Mouse (Mus musculus) heart, postnatal 25 days (tissue): Measurements from ENCODE around the gene Arntl. TPM values are rescaled to one million over a fixed set of nuclear protein-coding genes. Genes with fewer than 3 reads are reported as not detected.
"Not testable (repeated sequence)": the region's sequence is repeated elsewhere in the genome, so short reads cannot be mapped to it uniquely, and the experiment has no call there.

Experiments
- DNase-seq: peaks from one replicate; pipeline ENCODE4 v3.0.0; 2022; ENCODE audit warnings: low spot score
- intact Hi-C: fragments of 180-260 bp; cut with DNase I; formaldehyde crosslinking; loops from one replicate; pipeline ENCODE4 v1.15.1; 2025
- total RNA-seq, 2 experiments: library from RNA; stranded (reverse); gene quantifications; 2 replicates each; pipeline ENCODE4 v1.2.3; 2021

Arntl gene
- total RNA-seq, 2 experiments from 2014 or later: 3.4 to 23.9 TPM

GRCm38 (mm10) chr7:113247167-113247566 is 39.9 kb downstream of the Arntl start:
- intact Hi-C loops: loop anchor here (5.0 kb wide), 1 partner anchor 40 kb away; the partner anchor contains the start of gene Arntl
- DNase-seq: no peak

- intact Hi-C loops: loop anchor here (5.0 kb wide), 1 partner anchor 42 kb away; the partner anchor contains the start of gene Arntl
Observed at GRCm38 (mm10) chr7:113249134-113249825, 42.0 kb downstream of the Arntl start.

GRCm38 (mm10) chr7:113250433-113250991 is 43.2 kb downstream of the Arntl start:
- DNase-seq: no peak
- intact Hi-C loops: loop anchor here (1.0 kb wide), 1 partner anchor 107 kb away; no protein-coding TSS in a partner anchor

More at GRCm38 (mm10) chr7:113249134-113249825, 42.0 kb downstream of the Arntl start:
- no peak for DNase-seq

- intact Hi-C loops: no loop called here
- no peak for DNase-seq
Observed at GRCm38 (mm10) chr7:113251001-113251400, 43.7 kb downstream of the Arntl start.

GRCm38 (mm10) chr7:113251554-113251953 is 44.3 kb downstream of the Arntl start:
- DNase-seq: no peak
- intact Hi-C loops: no loop called here

GRCm38 (mm10) chr7:113253777-113254405 is 46.6 kb downstream of the Arntl start:
- intact Hi-C loops: loop anchor here (2.0 kb wide), 2 partner anchors 15 to 111 kb away; no protein-coding TSS in a partner anchor
- no peak for DNase-seq

GRCm38 (mm10) chr7:113256046-113256445 is 48.8 kb downstream of the Arntl start:
- intact Hi-C loops: no loop called here
- DNase-seq: no peak

- intact Hi-C loops: no loop called here
- no peak for DNase-seq
Observed at GRCm38 (mm10) chr7:113258430-113258829, 51.2 kb downstream of the Arntl start.

GRCm38 (mm10) chr7:113260321-113261167 is 53.3 kb downstream of the Arntl start:
- intact Hi-C loops: loop anchor here (10.0 kb wide), 1 partner anchor 886 kb away; no protein-coding TSS in a partner anchor
- no peak for DNase-seq

- intact Hi-C loops: loop anchor here (10.0 kb wide), 1 partner anchor 887 kb away; no protein-coding TSS in a partner anchor
- no peak for DNase-seq
Observed at GRCm38 (mm10) chr7:113261690-113262089, 54.4 kb downstream of the Arntl start.

GRCm38 (mm10) chr7:113262510-113263467 is 55.5 kb downstream of the Arntl start:
- DNase-seq: not testable (repeated sequence)
- intact Hi-C loops: loop anchor here (10.0 kb wide), 1 partner anchor 888 kb away; no protein-coding TSS in a partner anchor

- no peak for DNase-seq
- intact Hi-C loops: loop anchor here (10.0 kb wide), 1 partner anchor 889 kb away; no protein-coding TSS in a partner anchor
Observed at GRCm38 (mm10) chr7:113263990-113264389, 56.7 kb downstream of the Arntl start.

- intact Hi-C loops: loop anchor here (1.0 to 10.0 kb wide), 4 partner anchors 13 to 893 kb away; no protein-coding TSS in a partner anchor
- no peak for DNase-seq
Observed at GRCm38 (mm10) chr7:113268287-113268686, 61.0 kb downstream of the Arntl start.

GRCm38 (mm10) chr7:113269081-113269480 is 61.8 kb downstream of the Arntl start:
- DNase-seq: no peak
- intact Hi-C loops: loop anchor here (2.0 to 10.0 kb wide), 3 partner anchors 14 to 894 kb away; no protein-coding TSS in a partner anchor

GRCm38 (mm10) chr7:113269921-113270320 is 62.7 kb downstream of the Arntl start:
- no peak for DNase-seq
- intact Hi-C loops: loop anchor here (2.0 to 10.0 kb wide), 3 partner anchors 15 to 895 kb away; no protein-coding TSS in a partner anchor

GRCm38 (mm10) chr7:113270551-113270950 is 63.3 kb downstream of the Arntl start:
- intact Hi-C loops: no loop called here
- DNase-seq: no peak

- intact Hi-C loops: no loop called here
Observed at GRCm38 (mm10) chr7:113270991-113271390, 63.7 kb downstream of the Arntl start.

GRCm38 (mm10) chr7:113272338-113272997 is 65.2 kb downstream of the Arntl start:
- intact Hi-C loops: no loop called here

More at GRCm38 (mm10) chr7:113270991-113271390, 63.7 kb downstream of the Arntl start:
- DNase-seq: no peak

More at GRCm38 (mm10) chr7:113272338-113272997, 65.2 kb downstream of the Arntl start:
- DNase-seq: no peak
